Mouse (Mus musculus) cortical plate, adult 2 months (tissue): ENCODE data around the gene Exoc3l.
"Not testable (repeated sequence)": the region's sequence is repeated elsewhere in the genome, so short reads cannot be mapped to it uniquely, and the experiment has no call there.

Experiments used
- CTCF ChIP-seq: fragments of 200-500 bp; IDR thresholded peaks from 2 replicates; pipeline ENCODE4 v1.5.1; 2011; ENCODE audit warnings: mild to moderate bottlenecking, control low read depth, low read length; ENCODE audit not compliant: insufficient read depth; ENCODE audit errors: extremely low read depth
- POLR2A ChIP-seq: fragments of 200-500 bp; IDR thresholded peaks from 2 replicates; pipeline ENCODE4 v1.6.1; 2011; ENCODE audit warnings: mild to moderate bottlenecking, low read length, control low read depth; ENCODE audit not compliant: insufficient read depth; ENCODE audit errors: extremely low read depth

DNA sequence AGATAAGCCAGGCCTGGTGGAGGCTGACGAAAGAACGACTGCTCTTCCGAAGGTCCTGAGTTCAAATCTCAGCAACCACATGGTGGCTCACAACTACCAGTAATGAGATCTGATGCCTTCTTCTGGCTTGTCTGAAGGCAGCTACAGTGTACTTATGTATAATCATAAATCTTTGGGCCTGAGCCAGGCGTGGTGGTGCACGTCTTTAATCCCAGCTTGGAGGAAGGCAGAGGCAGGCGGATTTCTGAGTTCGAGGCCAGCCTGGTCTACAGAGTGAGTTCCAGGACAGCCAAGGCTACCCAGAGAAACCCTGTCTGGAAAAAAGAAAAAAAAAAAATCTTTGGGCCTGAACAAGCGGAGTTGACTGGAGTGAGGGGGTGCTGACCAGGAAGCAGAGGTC, 4.5 kb downstream of the Exoc3l start:
- not testable (repeated sequence) for TF ChIP-seq CTCF, POLR2A
